Mouse (Mus musculus): ENCODE results near the gene Galnt18. TPM values are rescaled to one million over a fixed set of nuclear protein-coding genes. Genes with fewer than 3 reads are reported as not detected.

Gene Galnt18
- polyA plus RNA-seq, 1 experiment: 11.9 TPM

DNA sequence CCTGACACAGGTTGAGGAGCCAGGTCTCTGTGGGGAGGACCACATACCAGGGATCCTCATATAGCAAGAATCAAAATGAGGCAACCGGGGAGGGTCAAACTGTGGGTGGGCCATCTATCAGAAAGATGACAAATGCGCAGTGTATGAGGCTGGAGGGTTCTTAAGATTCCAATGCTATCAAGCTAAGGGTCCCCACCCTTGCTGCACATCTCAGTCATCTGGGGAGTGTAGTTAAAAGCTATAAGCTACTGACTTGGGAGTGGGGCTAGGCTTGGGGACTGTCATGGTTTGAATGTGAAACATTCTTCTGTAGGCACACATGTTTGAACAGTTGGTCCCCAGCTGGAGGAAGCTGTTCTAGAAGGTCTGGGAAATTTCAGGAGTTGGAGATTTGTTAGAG lies 288.2 kb downstream of the Galnt18 start:
- H3K79me3 ChIP-seq (ENCODE audit: low read depth): no peaks in the 10 kb centered on the region
- no peak overlapping the region for H3K4me3 ChIP-seq (ENCODE audit: insufficient read depth, poor library complexity, severe bottlenecking)
- TF ChIP-seq MYOG (IDR thresholded peaks at IDR 0.05; ENCODE audit: control insufficient read depth, extremely low read depth, insufficient read length): no peak
- TF ChIP-seq CEBPB (IDR thresholded peaks at IDR 0.05; ENCODE audit: low read depth): no peak
- TF ChIP-seq CTCF (IDR thresholded peaks at IDR 0.05; ENCODE audit: control insufficient read depth, insufficient read depth, insufficient read length): no peak
- no peak for TF ChIP-seq FOSL1 (IDR thresholded peaks at IDR 0.05; ENCODE audit: insufficient read depth, low read length, poor library complexity, severe bottlenecking)
- no peak for TF ChIP-seq MYOD1 (IDR thresholded peaks at IDR 0.05; ENCODE audit: control insufficient read depth, insufficient read length, low read depth)
- no peak for TF ChIP-seq MAX (IDR thresholded peaks at IDR 0.05)
- no peak for TF ChIP-seq USF1 (IDR thresholded peaks at IDR 0.05; ENCODE audit: low read depth)
- no peaks in the 10 kb centered on the region for H3K27me3 ChIP-seq (ENCODE audit: control insufficient read depth, insufficient read depth, insufficient read length)
- H3ac ChIP-seq (ENCODE audit: control insufficient read depth, insufficient read length, low read depth): no peak overlapping the region
- no peaks in the 10 kb centered on the region for H3K79me2 ChIP-seq (ENCODE audit: control insufficient read depth, insufficient read depth)
- H3K36me3 ChIP-seq (ENCODE audit: control insufficient read depth, insufficient read depth): no peaks in the 10 kb centered on the region

DNA sequence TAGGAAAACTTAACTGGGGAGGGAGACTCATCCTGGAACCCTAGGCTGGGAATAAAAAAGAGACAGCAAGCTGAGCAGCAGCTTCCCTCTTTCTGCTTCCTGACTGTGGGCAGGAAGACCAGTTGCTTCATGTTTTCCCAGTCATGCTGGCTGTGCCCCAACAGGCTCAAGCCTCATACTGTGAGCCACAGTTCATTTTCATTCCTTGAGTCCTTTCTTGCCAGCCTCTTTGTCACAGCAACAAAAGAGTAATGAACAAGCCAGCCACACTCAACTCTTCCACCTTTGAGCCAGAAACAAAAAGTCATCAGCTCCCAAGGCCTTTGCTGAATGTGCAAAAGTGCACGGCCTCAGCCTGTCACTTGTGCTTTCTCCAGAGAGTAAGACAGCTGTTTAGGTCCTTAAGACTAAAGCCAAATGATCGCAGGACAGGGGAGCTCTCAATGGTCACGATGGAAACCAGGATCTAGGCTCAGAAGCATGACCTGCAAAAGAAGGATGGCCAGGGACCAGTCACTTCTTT lies 292.9 kb downstream of the Galnt18 start:
- no peaks in the 10 kb centered on the region for H3K79me3 ChIP-seq (ENCODE audit: low read depth)
- no peak overlapping the region for H3ac ChIP-seq (ENCODE audit: control insufficient read depth, insufficient read length, low read depth)
- TF ChIP-seq MAX (IDR thresholded peaks at IDR 0.05): no peak
- TF ChIP-seq CTCF (IDR thresholded peaks at IDR 0.05; ENCODE audit: control insufficient read depth, insufficient read depth, insufficient read length): no peak
- TF ChIP-seq USF1 (IDR thresholded peaks at IDR 0.05; ENCODE audit: low read depth): no peak
- no peak for TF ChIP-seq FOSL1 (IDR thresholded peaks at IDR 0.05; ENCODE audit: insufficient read depth, low read length, poor library complexity, severe bottlenecking)
- no peak for TF ChIP-seq CEBPB (IDR thresholded peaks at IDR 0.05; ENCODE audit: low read depth)
- TF ChIP-seq MYOG (IDR thresholded peaks at IDR 0.05; ENCODE audit: control insufficient read depth, extremely low read depth, insufficient read length): no peak
- TF ChIP-seq MYOD1 (IDR thresholded peaks at IDR 0.05; ENCODE audit: control insufficient read depth, insufficient read length, low read depth): no peak
- H3K27me3 ChIP-seq (ENCODE audit: control insufficient read depth, insufficient read depth, insufficient read length): no peaks in the 10 kb centered on the region
- H3K4me3 ChIP-seq (ENCODE audit: insufficient read depth, poor library complexity, severe bottlenecking): no peak overlapping the region
- no peaks in the 10 kb centered on the region for H3K79me2 ChIP-seq (ENCODE audit: control insufficient read depth, insufficient read depth)
- no peaks in the 10 kb centered on the region for H3K36me3 ChIP-seq (ENCODE audit: control insufficient read depth, insufficient read depth)

DNA sequence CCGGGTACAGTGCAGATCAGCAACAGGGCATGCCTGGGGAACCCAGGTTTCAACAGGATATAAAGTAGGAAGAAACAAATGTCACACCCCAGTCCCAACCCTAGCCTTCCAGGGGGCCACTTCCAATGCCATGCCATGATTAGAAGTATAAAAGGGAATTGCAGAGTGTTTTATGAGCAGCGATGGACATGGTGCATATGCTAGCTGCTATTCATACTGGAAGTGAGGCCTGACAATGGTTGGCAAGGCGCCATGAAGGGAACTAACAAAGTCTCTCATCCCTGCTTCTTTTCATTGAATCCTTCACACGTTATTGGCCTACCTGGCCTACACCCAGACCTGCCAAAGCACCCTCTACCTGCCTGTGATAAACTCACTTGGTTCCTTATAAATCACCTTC lies 295.9 kb downstream of the Galnt18 start:
- Histone ChIP-seq H3ac (ENCODE audit: control insufficient read depth, insufficient read length, low read depth) (no peak overlapping the region), H3K36me3 (ENCODE audit: control insufficient read depth, insufficient read depth) (no peaks in the 10 kb centered on the region), H3K27me3 (ENCODE audit: control insufficient read depth, insufficient read depth, insufficient read length) (no peaks in the 10 kb centered on the region), H3K4me3 (ENCODE audit: insufficient read depth, poor library complexity, severe bottlenecking) (no peak overlapping the region), H3K79me3 (ENCODE audit: low read depth) (no peaks in the 10 kb centered on the region), H3K79me2 (ENCODE audit: control insufficient read depth, insufficient read depth) (no peaks in the 10 kb centered on the region)
- no peak for TF ChIP-seq MYOG (IDR thresholded peaks at IDR 0.05; ENCODE audit: control insufficient read depth, extremely low read depth, insufficient read length)
- no peak for TF ChIP-seq USF1 (IDR thresholded peaks at IDR 0.05; ENCODE audit: low read depth)
- no peak for TF ChIP-seq FOSL1 (IDR thresholded peaks at IDR 0.05; ENCODE audit: insufficient read depth, low read length, poor library complexity, severe bottlenecking)
- no peak for TF ChIP-seq MYOD1 (IDR thresholded peaks at IDR 0.05; ENCODE audit: control insufficient read depth, insufficient read length, low read depth)
- no peak for TF ChIP-seq MAX (IDR thresholded peaks at IDR 0.05)
- no peak for TF ChIP-seq CEBPB (IDR thresholded peaks at IDR 0.05; ENCODE audit: low read depth)
- TF ChIP-seq CTCF (IDR thresholded peaks at IDR 0.05; ENCODE audit: control insufficient read depth, insufficient read depth, insufficient read length): no peak

DNA sequence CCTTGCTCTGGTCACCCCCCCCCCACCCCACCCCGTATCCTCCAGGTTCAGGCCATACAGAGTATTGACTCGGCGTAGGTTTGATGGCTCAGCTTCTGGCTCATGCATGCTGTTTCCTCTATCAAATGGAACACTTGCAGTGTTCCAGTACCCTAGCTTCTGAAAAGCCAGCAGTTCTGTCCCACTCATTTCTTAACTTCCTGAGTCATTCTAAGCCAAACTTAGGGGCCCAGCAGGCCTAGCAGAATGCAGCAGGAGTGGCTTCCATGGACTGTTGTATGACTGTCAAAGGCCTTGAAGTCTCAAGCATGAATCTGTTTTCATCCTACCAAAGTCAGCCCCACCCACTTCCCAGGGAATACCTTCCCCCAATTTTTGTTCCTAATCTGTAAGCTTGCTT lies 296.5 kb downstream of the Galnt18 start:
- H3K79me3 ChIP-seq (ENCODE audit: low read depth): no peaks in the 10 kb centered on the region
- no peaks in the 10 kb centered on the region for H3K27me3 ChIP-seq (ENCODE audit: control insufficient read depth, insufficient read depth, insufficient read length)
- no peaks in the 10 kb centered on the region for H3K79me2 ChIP-seq (ENCODE audit: control insufficient read depth, insufficient read depth)
- no peak overlapping the region for H3ac ChIP-seq (ENCODE audit: control insufficient read depth, insufficient read length, low read depth)
- no peaks in the 10 kb centered on the region for H3K36me3 ChIP-seq (ENCODE audit: control insufficient read depth, insufficient read depth)
- no peak overlapping the region for H3K4me3 ChIP-seq (ENCODE audit: insufficient read depth, poor library complexity, severe bottlenecking)
- TF ChIP-seq CTCF (IDR thresholded peaks at IDR 0.05; ENCODE audit: control insufficient read depth, insufficient read depth, insufficient read length): no peak
- TF ChIP-seq FOSL1 (IDR thresholded peaks at IDR 0.05; ENCODE audit: insufficient read depth, low read length, poor library complexity, severe bottlenecking): no peak
- no peak for TF ChIP-seq MYOD1 (IDR thresholded peaks at IDR 0.05; ENCODE audit: control insufficient read depth, insufficient read length, low read depth)
- TF ChIP-seq MAX (IDR thresholded peaks at IDR 0.05): no peak
- no peak for TF ChIP-seq CEBPB (IDR thresholded peaks at IDR 0.05; ENCODE audit: low read depth)
- TF ChIP-seq USF1 (IDR thresholded peaks at IDR 0.05; ENCODE audit: low read depth): no peak
- TF ChIP-seq MYOG (IDR thresholded peaks at IDR 0.05; ENCODE audit: control insufficient read depth, extremely low read depth, insufficient read length): no peak

DNA sequence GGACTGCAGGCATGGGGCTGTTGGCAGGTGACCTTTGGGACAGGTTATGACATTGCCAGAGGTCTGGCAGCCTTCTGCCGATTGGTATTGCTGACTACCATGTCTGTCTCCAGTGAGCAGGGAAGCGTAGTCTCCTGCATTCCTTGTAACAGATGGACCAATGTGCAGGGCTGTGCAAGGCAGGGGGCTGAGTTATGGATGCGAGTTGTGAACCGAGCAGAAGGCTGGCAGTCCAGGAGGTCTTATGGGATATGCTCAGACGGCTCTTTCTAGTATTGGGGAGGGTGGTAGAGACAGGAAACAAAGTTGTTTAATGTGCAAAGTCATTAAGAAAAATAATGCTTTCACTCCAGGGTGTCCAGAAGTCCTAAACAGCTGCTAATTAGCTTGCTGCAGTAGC lies 312.1 kb downstream of the Galnt18 start:
- no peak overlapping the region for H3K4me3 ChIP-seq (ENCODE audit: insufficient read depth, poor library complexity, severe bottlenecking)
- H3ac ChIP-seq (ENCODE audit: control insufficient read depth, insufficient read length, low read depth): no peak overlapping the region
- TF ChIP-seq FOSL1 (IDR thresholded peaks at IDR 0.05; ENCODE audit: insufficient read depth, low read length, poor library complexity, severe bottlenecking) (no peak), MYOG (IDR thresholded peaks at IDR 0.05; ENCODE audit: control insufficient read depth, extremely low read depth, insufficient read length) (no peak), CEBPB (IDR thresholded peaks at IDR 0.05; ENCODE audit: low read depth) (no peak), MYOD1 (IDR thresholded peaks at IDR 0.05; ENCODE audit: control insufficient read depth, insufficient read length, low read depth) (no peak), USF1 (IDR thresholded peaks at IDR 0.05; ENCODE audit: low read depth) (no peak), MAX (IDR thresholded peaks at IDR 0.05) (no peak), CTCF (IDR thresholded peaks at IDR 0.05; ENCODE audit: control insufficient read depth, insufficient read depth, insufficient read length) (no peak)
- H3K79me3 ChIP-seq (ENCODE audit: low read depth): no peaks in the 10 kb centered on the region
- H3K27me3 ChIP-seq (ENCODE audit: control insufficient read depth, insufficient read depth, insufficient read length): no peaks in the 10 kb centered on the region
- H3K79me2 ChIP-seq (ENCODE audit: control insufficient read depth, insufficient read depth): no peaks in the 10 kb centered on the region
- H3K36me3 ChIP-seq (ENCODE audit: control insufficient read depth, insufficient read depth): no peaks in the 10 kb centered on the region

Data from C2C12 (cell line).